Mouse (Mus musculus) heart, postnatal 25 days (tissue): ENCODE data around the gene Dct. TPM values are rescaled to one million over a fixed set of nuclear protein-coding genes. Genes with fewer than 3 reads are reported as not detected.

Experiments used
- total RNA-seq, 2 experiments: library from RNA; stranded (reverse); gene quantifications; 2 replicates each; pipeline ENCODE4 v1.2.3; 2021

Gene Dct
- total RNA-seq, 2 experiments from 2014 or later: 2.1 to 2.7 TPM

Other genes with a start within 250 kb of the Dct start
- 10 to 100 TPM in 1 of 2 experiments, 1 to 10 TPM in 1; 9.5 to 10.1 TPM for gene Tgds, start 80.5 kb upstream of the Dct start, total RNA-seq
- gene Gpr180, start 84.9 kb upstream of the Dct start, total RNA-seq: 10 to 100 TPM; 20.3 to 21.1 TPM
- not detected for gene Sox21, start 184.8 kb upstream of the Dct start, total RNA-seq
- gene Gm9376, start 214.7 kb upstream of the Dct start, total RNA-seq: not detected